Mouse (Mus musculus): ENCODE data around the gene Dnaja2. TPM values are rescaled to one million over a fixed set of nuclear protein-coding genes. Genes with fewer than 3 reads are reported as not detected.

Gene Dnaja2
- polyA plus RNA-seq, 1 experiment = 107 TPM

DNA sequence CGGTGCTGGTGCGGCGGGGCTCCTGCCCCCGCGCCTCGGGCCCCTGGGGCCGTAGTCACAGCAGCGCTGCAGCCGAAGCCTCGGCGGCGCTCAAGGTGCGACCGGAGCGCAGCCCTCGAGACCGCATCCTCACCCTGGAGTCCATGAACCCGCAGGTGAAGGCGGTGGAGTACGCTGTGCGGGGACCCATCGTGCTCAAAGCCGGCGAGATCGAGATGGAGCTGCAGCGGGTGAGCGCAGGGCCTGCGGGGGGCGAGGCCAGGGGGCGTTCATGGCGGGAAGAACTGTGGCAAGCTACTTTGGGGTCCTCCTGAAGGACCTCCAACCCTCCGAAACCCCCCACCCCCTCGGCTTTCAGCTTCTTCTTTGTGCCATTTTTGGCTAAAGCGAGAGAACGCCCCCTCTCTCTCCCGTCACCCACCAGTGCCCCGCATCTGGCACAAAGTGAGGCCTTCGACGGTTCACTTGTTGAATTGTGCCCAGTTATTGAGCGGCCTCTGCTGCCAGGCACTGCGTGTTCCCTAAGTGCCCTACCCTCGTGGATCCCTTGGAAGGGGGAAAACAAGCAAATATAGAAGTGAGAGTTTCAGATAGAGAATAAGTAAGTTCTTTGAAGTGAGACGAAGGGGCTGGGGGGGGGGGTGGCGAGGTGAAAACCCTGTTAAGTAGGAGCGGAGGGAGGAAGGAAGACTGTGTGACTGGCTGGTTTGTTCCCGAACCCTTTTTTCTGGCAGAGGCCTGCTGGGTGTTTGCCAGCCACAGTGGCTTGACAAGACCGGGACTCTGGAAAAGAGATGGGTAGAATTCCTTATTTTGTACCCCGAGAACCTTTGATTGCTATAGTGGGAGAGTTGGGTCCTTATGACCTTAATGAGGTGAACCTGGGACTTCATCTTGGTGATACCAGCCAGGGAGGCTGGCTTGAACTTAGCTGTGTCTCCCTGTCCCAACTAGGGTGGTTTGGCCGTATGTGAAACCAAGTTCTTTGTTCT, 61.9 kb downstream of the Dnaja2 start:
- Histone ChIP-seq H3K4me3 (ENCODE audit: insufficient read depth, low read length) (peak overlapping the region; percentile 90), H3K4me1 (ENCODE audit: control insufficient read depth, insufficient read depth, low read length) (peaks cover 5% of the 10 kb centered on the region; the same call in 1 of the 2 replicates), H3K27ac (ENCODE audit: insufficient read depth, low read depth, low read length) (no peak overlapping the region)
- no peak for TF ChIP-seq POLR2A (IDR thresholded peaks at IDR 0.05; ENCODE audit: borderline replicate concordance, low read depth, low read length)
- TF ChIP-seq CTCF (IDR thresholded peaks at IDR 0.05; ENCODE audit: low read depth, low read length) = no peak

DNA sequence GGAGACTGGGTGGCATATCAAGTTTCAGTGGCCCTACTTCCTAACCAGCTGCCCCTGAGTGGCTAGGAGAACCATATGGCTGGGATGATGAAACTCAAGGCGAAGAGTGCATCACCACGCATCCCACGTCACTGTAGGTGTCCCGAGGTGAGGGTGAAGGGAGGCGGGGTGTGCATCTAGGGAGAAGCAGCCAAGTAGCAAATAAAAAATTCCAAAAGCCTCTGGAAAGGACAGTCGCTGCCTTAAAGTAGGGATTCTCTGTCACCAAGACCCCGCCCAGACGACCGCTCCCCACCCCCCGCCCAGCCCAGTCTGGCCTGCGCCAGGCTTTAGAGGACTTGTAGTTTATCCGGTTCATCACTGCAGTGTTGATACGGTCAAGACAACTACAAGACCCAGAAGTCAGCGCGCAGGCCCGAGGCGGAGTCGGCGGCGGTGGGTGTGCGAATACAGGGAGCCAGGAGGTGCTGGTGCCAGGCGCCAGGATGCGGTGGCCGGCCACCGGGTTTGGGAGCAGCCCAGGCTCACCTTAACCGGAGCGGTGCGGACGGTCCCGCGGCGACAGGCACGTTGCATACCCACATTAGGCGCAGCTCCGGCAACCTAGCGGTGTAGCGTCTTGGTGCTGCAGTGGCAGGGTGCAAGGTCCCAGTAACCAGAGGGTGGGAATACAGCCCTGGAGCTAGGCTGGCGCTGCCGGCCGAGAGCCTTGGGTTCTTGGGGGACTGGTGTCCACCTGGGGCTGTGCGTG, 62.8 kb downstream of the Dnaja2 start, which contains the start of gene Gpt2:
TSS of gene Gpt2 (plus strand) at position 452 of the 751 bp plus-strand sequence.
- peaks cover 5% of the 10 kb centered on the region; the same call in 1 of the 2 replicates for H3K4me1 ChIP-seq (ENCODE audit: control insufficient read depth, insufficient read depth, low read length)
- no peak within 1 kb of the TSS for H3K27ac ChIP-seq (ENCODE audit: insufficient read depth, low read depth, low read length)
- TF ChIP-seq POLR2A (IDR thresholded peaks at IDR 0.05; ENCODE audit: borderline replicate concordance, low read depth, low read length) (no peak), CTCF (IDR thresholded peaks at IDR 0.05; ENCODE audit: low read depth, low read length) (no peak)
- H3K4me3 ChIP-seq (ENCODE audit: insufficient read depth, low read length) = peak within 1 kb of the TSS; percentile 90

DNA sequence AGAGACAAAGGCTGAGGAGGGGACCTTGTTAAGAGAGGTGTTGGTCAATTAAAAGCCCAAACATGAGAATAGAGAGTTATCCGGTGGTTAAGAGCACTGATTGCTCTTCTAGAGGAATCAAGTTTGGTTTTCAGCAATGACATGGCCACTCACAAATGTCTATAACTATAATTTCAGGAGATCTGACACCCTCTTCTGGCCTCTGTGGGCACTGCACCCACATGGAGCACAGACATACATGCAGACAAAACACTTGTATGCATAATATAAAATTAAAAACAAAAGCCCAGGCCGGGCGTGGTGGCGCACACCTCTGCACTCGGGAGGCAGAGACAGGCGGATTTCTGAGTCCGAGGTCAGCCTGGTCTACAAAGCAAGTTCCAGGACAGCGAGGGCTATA, 65.6 kb downstream of the Dnaja2 start:
- peaks cover 5% of the 10 kb centered on the region; the same call in 1 of the 2 replicates for H3K4me1 ChIP-seq (ENCODE audit: control insufficient read depth, insufficient read depth, low read length)
- no peak overlapping the region for H3K4me3 ChIP-seq (ENCODE audit: insufficient read depth, low read length)
- no peak overlapping the region for H3K27ac ChIP-seq (ENCODE audit: insufficient read depth, low read depth, low read length)
- TF ChIP-seq CTCF (IDR thresholded peaks at IDR 0.05; ENCODE audit: low read depth, low read length) = no peak
- TF ChIP-seq POLR2A (IDR thresholded peaks at IDR 0.05; ENCODE audit: borderline replicate concordance, low read depth, low read length) = no peak

DNA sequence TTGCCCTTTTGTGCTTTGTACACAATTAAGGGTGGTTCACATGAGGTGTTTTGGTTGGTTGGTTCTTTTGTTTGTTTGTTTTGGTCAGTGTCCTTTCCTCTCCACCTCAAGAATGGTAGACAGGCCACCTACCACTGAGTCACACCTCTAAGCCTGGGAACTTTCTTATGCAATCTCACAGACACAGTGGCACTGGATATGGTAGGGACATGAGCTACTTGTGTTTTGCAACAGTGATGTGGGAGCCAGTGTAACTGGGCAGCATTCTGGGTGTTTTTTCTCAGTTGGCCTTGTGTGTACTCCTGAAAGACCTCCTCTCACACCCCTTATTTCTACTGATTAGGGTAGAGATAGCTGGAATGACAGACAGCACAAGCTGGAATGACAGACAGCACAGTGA, 66.5 kb downstream of the Dnaja2 start:
- H3K27ac ChIP-seq (ENCODE audit: insufficient read depth, low read depth, low read length) = no peak overlapping the region
- H3K4me1 ChIP-seq (ENCODE audit: control insufficient read depth, insufficient read depth, low read length) = peaks cover 2% of the 10 kb centered on the region; the same call in 1 of the 2 replicates
- TF ChIP-seq POLR2A (IDR thresholded peaks at IDR 0.05; ENCODE audit: borderline replicate concordance, low read depth, low read length) = no peak
- no peak for TF ChIP-seq CTCF (IDR thresholded peaks at IDR 0.05; ENCODE audit: low read depth, low read length)
- H3K4me3 ChIP-seq (ENCODE audit: insufficient read depth, low read length) = no peak overlapping the region

DNA sequence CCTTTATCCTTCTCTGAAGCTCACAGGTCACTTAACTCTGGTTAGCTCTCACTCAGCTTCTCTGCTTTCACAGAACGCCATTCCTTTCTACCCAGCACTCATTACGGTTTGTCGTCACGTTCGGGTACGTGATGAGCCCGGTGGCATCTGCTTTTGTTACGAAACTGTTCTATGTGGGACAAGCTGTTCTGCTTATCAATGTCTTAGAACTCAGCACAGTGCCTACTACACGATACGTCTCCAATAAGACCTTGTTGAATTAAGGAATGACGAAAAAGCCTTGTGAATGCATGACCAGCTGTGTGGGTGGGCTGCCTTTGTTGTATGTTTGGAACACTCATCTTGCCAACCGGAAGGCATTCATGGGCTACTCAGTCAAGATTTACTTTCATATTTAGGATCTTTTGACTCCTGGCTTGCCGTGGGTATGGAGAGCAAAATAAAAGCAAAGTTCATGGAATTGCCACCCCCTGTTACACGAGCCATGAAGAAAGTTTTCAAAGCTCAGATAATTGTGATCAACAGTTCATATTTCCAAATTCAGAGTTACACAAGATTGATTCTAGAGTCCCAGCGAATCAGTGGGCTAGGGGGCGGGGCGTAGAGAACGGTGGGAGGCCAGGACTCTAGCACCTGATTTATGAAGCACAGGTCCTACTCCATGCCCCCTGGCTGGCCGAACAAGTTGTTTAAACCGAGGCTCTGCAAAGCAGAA, 67.1 kb downstream of the Dnaja2 start:
- H3K4me3 ChIP-seq (ENCODE audit: insufficient read depth, low read length) = no peak overlapping the region
- no peak for TF ChIP-seq POLR2A (IDR thresholded peaks at IDR 0.05; ENCODE audit: borderline replicate concordance, low read depth, low read length)
- TF ChIP-seq CTCF (IDR thresholded peaks at IDR 0.05; ENCODE audit: low read depth, low read length) = no peak

More for the DNA sequence above, 67.1 kb downstream of the Dnaja2 start:
- Histone ChIP-seq H3K4me1 (ENCODE audit: control insufficient read depth, insufficient read depth, low read length) (no peaks in the 10 kb centered on the region), H3K27ac (ENCODE audit: insufficient read depth, low read depth, low read length) (no peak overlapping the region)

Other genes with a start within 250 kb of the Dnaja2 start
- not detected in 2 replicates for gene Mylk3, start 169.0 kb downstream of the Dnaja2 start, polyA plus RNA-seq (2012; ENCODE audit: insufficient read depth, insufficient read length, missing spikeins)
- 28.9 and 31.0 TPM in 2 replicates for gene 4921524J17Rik, start 122.5 kb downstream of the Dnaja2 start, polyA plus RNA-seq (2012; ENCODE audit: insufficient read depth, insufficient read length, missing spikeins)
- 6.1 and 7.4 TPM in 2 replicates for gene Gpt2, start 62.8 kb downstream of the Dnaja2 start, polyA plus RNA-seq (2012; ENCODE audit: insufficient read depth, insufficient read length, missing spikeins)
- 0.37 and 0.38 TPM in 2 replicates for gene Neto2, start 145.6 kb upstream of the Dnaja2 start, polyA plus RNA-seq (2012; ENCODE audit: insufficient read depth, insufficient read length, missing spikeins)